Mouse (Mus musculus) G1E (cell line): Measurements from ENCODE around the gene Zswim4. TPM values are rescaled to one million over a fixed set of nuclear protein-coding genes. Genes with fewer than 3 reads are reported as not detected.
A peak's percentile ranks its signal among the peaks of the same experiment; 100 is the strongest.

Experiments
- ATAC-seq: 2 replicates; pipeline ENCODE4 v1.8.0; 2016; ENCODE audit warnings: mild to moderate bottlenecking; ENCODE audit not compliant: insufficient number of reproducible peaks, poor library complexity, low FRiP score, severe bottlenecking; ENCODE audit errors: extremely low read depth
- DNase-seq: peaks from one replicate; pipeline ENCODE4 v3.0.0; 2012; ENCODE audit warnings: low spot score
- H3K27me3 ChIP-seq: 2 replicates; pipeline ENCODE4 v1.6.1; 2012; ENCODE audit warnings: mild to moderate bottlenecking, low read length, inconsistent platforms; ENCODE audit not compliant: insufficient read depth
- H3K36me3 ChIP-seq: replicated peaks from 2 replicates; pipeline ENCODE3; 2012; ENCODE audit warnings: mild to moderate bottlenecking, inconsistent platforms
- H3K4me1 ChIP-seq: 2 replicates; pipeline ENCODE4 v1.6.1; 2012; ENCODE audit warnings: low read depth, low read length, inconsistent platforms, mixed read lengths; ENCODE audit not compliant: insufficient read depth
- H3K4me3 ChIP-seq: 2 replicates; pipeline ENCODE4 v1.5.1; 2012; ENCODE audit warnings: low read depth, mild to moderate bottlenecking, inconsistent platforms, low read length, moderate library complexity, mixed read lengths
- H3K9me3 ChIP-seq: replicated peaks from 2 replicates; pipeline ENCODE4 v1.6.1; 2012; ENCODE audit warnings: inconsistent platforms
- CTCF ChIP-seq: IDR thresholded peaks from 2 replicates; pipeline ENCODE4 v1.5.1; 2012; ENCODE audit warnings: low read depth, low read length, inconsistent platforms, mixed read lengths
- GATA1 ChIP-seq: IDR thresholded peaks from 2 replicates; pipeline ENCODE4 v1.6.1; 2012; ENCODE audit warnings: borderline replicate concordance, low read length, inconsistent platforms, mixed read lengths
- GATA2 ChIP-seq: IDR thresholded peaks from 2 replicates; pipeline ENCODE4 v1.6.1; 2012; ENCODE audit warnings: low read depth, low read length, inconsistent platforms, borderline replicate concordance
- POLR2AphosphoS5 ChIP-seq: IDR thresholded peaks from 2 replicates; pipeline ENCODE4 v1.6.1; 2012; ENCODE audit warnings: low read depth, low read length, inconsistent platforms; ENCODE audit not compliant: insufficient replicate concordance
- TAL1 ChIP-seq: conservative IDR thresholded peaks from 2 replicates; pipeline ENCODE4 v1.6.1; 2012; ENCODE audit warnings: low read depth, low read length, inconsistent platforms, mixed read lengths
- polyA plus RNA-seq: library from polyadenylated mRNA; stranded (reverse); fragments of >175 nt; gene quantifications from 2 replicates; pipeline ENCODE4 v1.2.3, GENCODE M21; 2012
- total RNA-seq, 2 experiments: library from RNA; stranded (forward) in 1 of 2; stranded (reverse) in 1 of 2; fragments of 200-1000 nt in 1 of 2; fragments of >200 nt in 1 of 2; fragmentation: Nextera tagmentation in 1 of 2; gene quantifications; 2 replicates each; pipeline ENCODE4 v1.2.3; 2014 to 2017

Zswim4 gene
- total and polyA plus RNA-seq, 3 experiments, result 5.7 to 19.0 (median 8.5) TPM

- Histone ChIP-seq H3K4me1 (peaks cover 87% of the 10 kb centered on the region), H3K27me3 (no peaks in the 10 kb centered on the region), H3K4me3 (peak overlapping the region; percentile 89), H3K9me3 (no peaks in the 10 kb centered on the region), H3K36me3 (peaks cover 59% of the 10 kb centered on the region)
- TF ChIP-seq GATA1 (no peak), POLR2AphosphoS5 (no peak), CTCF (no peak)
- DNase-seq, result peak; percentile 76
- ATAC-seq, result no peak
These were observed 33.6 kb downstream of the Zswim4 start for GRCm38 (mm10) chr8:84202938-84203917.

- peaks cover 86% of the 10 kb centered on the region for H3K4me1 ChIP-seq
- no peaks in the 10 kb centered on the region for H3K27me3 ChIP-seq
- no peak for ATAC-seq
These were observed 34.4 kb downstream of the Zswim4 start for GRCm38 (mm10) chr8:84202466-84202865.

GRCm38 (mm10) chr8:84201545-84202245, 35.2 kb downstream of the Zswim4 start:
- no peaks in the 10 kb centered on the region for H3K27me3 ChIP-seq
- ATAC-seq (no peak), DNase-seq (peak; percentile 51)
- H3K36me3 ChIP-seq, result peaks cover 45% of the 10 kb centered on the region
- H3K4me1 ChIP-seq, result peaks cover 83% of the 10 kb centered on the region
- H3K9me3 ChIP-seq, result no peaks in the 10 kb centered on the region
- H3K4me3 ChIP-seq, result peak overlapping the region; percentile 89
- TF ChIP-seq POLR2AphosphoS5 (no peak), GATA2 (no peak), GATA1 (no peak), TAL1 (no peak), CTCF (no peak)

More at GRCm38 (mm10) chr8:84202466-84202865, 34.4 kb downstream of the Zswim4 start:
- no peak for TF ChIP-seq CTCF
- no peak for TF ChIP-seq GATA2
- TF ChIP-seq POLR2AphosphoS5, result no peak
- TF ChIP-seq GATA1, result no peak
- no peak for TF ChIP-seq TAL1
- DNase-seq, result peak; percentile 33
- H3K9me3 ChIP-seq, result no peaks in the 10 kb centered on the region
- peak overlapping the region; percentile 89 for H3K4me3 ChIP-seq
- H3K36me3 ChIP-seq, result peaks cover 51% of the 10 kb centered on the region

GRCm38 (mm10) chr8:84200652-84201544, 36.0 kb downstream of the Zswim4 start:
- peak overlapping the region; percentile 89 for H3K4me3 ChIP-seq
- peak; percentile 63 for DNase-seq
- no peaks in the 10 kb centered on the region for H3K9me3 ChIP-seq
- H3K4me1 ChIP-seq, result peaks cover 79% of the 10 kb centered on the region
- ATAC-seq, result no peak
- H3K36me3 ChIP-seq, result peaks cover 39% of the 10 kb centered on the region
- TF ChIP-seq POLR2AphosphoS5, result no peak
- TF ChIP-seq GATA2, result no peak
- H3K27me3 ChIP-seq, result no peaks in the 10 kb centered on the region

- DNase-seq, result no peak
- H3K4me1 ChIP-seq, result peaks cover 75% of the 10 kb centered on the region
- no peaks in the 10 kb centered on the region for H3K27me3 ChIP-seq
- H3K4me3 ChIP-seq, result peak overlapping the region; percentile 89
- ATAC-seq, result no peak
- H3K36me3 ChIP-seq, result peaks cover 32% of the 10 kb centered on the region
- no peaks in the 10 kb centered on the region for H3K9me3 ChIP-seq
- TF ChIP-seq GATA2, result no peak
- TF ChIP-seq TAL1, result no peak
- TF ChIP-seq GATA1, result no peak
- no peak for TF ChIP-seq CTCF
- no peak for TF ChIP-seq POLR2AphosphoS5
These were observed 36.7 kb downstream of the Zswim4 start for GRCm38 (mm10) chr8:84200126-84200555.
